28 mouse cellular contexts compared by ENCODE assay signal in the genomic region with DNA sequence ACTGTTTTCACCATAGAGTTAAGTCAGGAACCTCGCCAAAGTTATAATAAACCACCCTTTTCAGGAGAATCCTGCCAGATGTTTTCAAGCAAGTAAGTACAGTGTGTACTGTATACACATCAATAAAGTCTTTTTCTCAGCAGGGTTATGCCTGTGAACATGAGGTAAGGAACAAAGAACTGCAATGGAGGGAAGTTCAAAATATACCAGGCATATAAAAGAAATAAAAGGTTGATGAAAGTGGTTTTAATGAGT. TPM values are rescaled to one million over a fixed set of nuclear protein-coding genes. Genes with fewer than 3 reads are reported as not detected.
"Had no signal": no experiment of that assay in that cellular context is flagged by ENCODE, and none has a peak within 500 bp of the region (broad histone marks: within the 10 kb centered on the region; RNA-seq: fewer than 3 reads in every experiment).

No protein-coding gene starts in this region.

- H3K27me3 ChIP-seq: heart, embryonic 13.5 days; heart, embryonic 15.5 days; hindbrain, embryonic 13.5 days; hindbrain, embryonic 15.5 days; limb, embryonic 12.5 days; liver, embryonic 12.5 days had no signal

- H3K36me3 ChIP-seq: heart, embryonic 13.5 days; heart, embryonic 15.5 days; hindbrain, embryonic 13.5 days; hindbrain, embryonic 15.5 days; limb, embryonic 12.5 days; liver, embryonic 12.5 days had no signal

- H3K4me3 ChIP-seq: heart, adult 2 months; heart, embryonic 13.5 days; heart, embryonic 15.5 days; hindbrain, embryonic 13.5 days; hindbrain, embryonic 15.5 days; limb, embryonic 12.5 days; liver, embryonic 12.5 days had no signal

- H3K4me1 ChIP-seq: heart, embryonic 13.5 days; heart, embryonic 15.5 days; hindbrain, embryonic 13.5 days; hindbrain, embryonic 15.5 days; limb, embryonic 12.5 days; liver, embryonic 12.5 days had no signal

- ATAC-seq: hindbrain, postnatal 0 days; intestine, embryonic 16.5 days; liver, embryonic 12.5 days had no signal

- H3K9ac ChIP-seq: heart, embryonic 13.5 days; heart, embryonic 15.5 days; hindbrain, embryonic 13.5 days; hindbrain, embryonic 15.5 days; limb, embryonic 12.5 days; liver, embryonic 12.5 days had no signal

- H3K27ac ChIP-seq: heart, adult 2 months; heart, embryonic 13.5 days; heart, embryonic 15.5 days; hindbrain, embryonic 13.5 days; hindbrain, embryonic 15.5 days; hindbrain, postnatal 0 days; kidney, postnatal 0 days; limb, embryonic 12.5 days; liver, embryonic 12.5 days had no signal

- H3K9me3 ChIP-seq: heart, embryonic 15.5 days; hindbrain, embryonic 13.5 days; hindbrain, embryonic 15.5 days; limb, embryonic 12.5 days; liver, embryonic 12.5 days had no signal

- H3K4me2 ChIP-seq: heart, embryonic 11.5 days; heart, embryonic 13.5 days; heart, embryonic 15.5 days; hindbrain, embryonic 13.5 days; hindbrain, embryonic 15.5 days; limb, embryonic 12.5 days; liver, embryonic 12.5 days had no signal

- DNase-seq: gastrocnemius, postnatal 14 days; gastrocnemius, postnatal 36 days; heart, adult 11 months; heart, adult 2 months; heart, postnatal 14 days; heart, postnatal 36 days; kidney, adult 11 months; kidney, adult 2 months; kidney, adult 9 months; kidney, postnatal 14 days; kidney, postnatal 36 days; layer of hippocampus, adult 9-11 months; layer of hippocampus, postnatal 36 days; left cerebral cortex, postnatal 4 days had no signal

RNA-seq across cellular contexts. Expression of a gene that starts 31.8 kb away (rescaled TPM):
- polyA plus RNA-seq: heart, adult 2 months; heart, embryonic 11.5 days; heart, embryonic 13.5 days; hindbrain, embryonic 11.5 days; hindbrain, embryonic 13.5 days; hindbrain, embryonic 15.5 days; hindbrain, postnatal 0 days; intestine, embryonic 14.5 days; intestine, embryonic 16.5 days; kidney, adult 2 months; large intestine, adult 2 months; limb, embryonic 12.5 days; liver, adult 2 months; liver, embryonic 12.5 days had no signal
